Mouse (Mus musculus): ENCODE results near the gene Hand2.

Hand2 gene

GRCm38 (mm10) chr8:57342386-57343090, 21.8 kb downstream of the Hand2 start:
- DNase-seq (ENCODE audit: low spot score): no peak

- no peak for DNase-seq (ENCODE audit: low spot score)
Measured at GRCm38 (mm10) chr8:57343731-57344315, 23.0 kb downstream of the Hand2 start.

- DNase-seq (ENCODE audit: low spot score): no peak
Measured at GRCm38 (mm10) chr8:57344956-57345870, 24.4 kb downstream of the Hand2 start.

GRCm38 (mm10) chr8:57346371-57346770, 25.6 kb downstream of the Hand2 start:
- no peak for DNase-seq (ENCODE audit: low spot score)

- no peak for DNase-seq (ENCODE audit: low spot score)
Measured at GRCm38 (mm10) chr8:57347141-57347540, 26.4 kb downstream of the Hand2 start.

GRCm38 (mm10) chr8:57348251-57348650, 27.5 kb downstream of the Hand2 start:
- DNase-seq (ENCODE audit: low spot score): no peak

GRCm38 (mm10) chr8:57348866-57349520, 28.2 kb downstream of the Hand2 start:
- DNase-seq (ENCODE audit: low spot score): no peak

GRCm38 (mm10) chr8:57351861-57352260, 31.1 kb downstream of the Hand2 start:
- no peak for DNase-seq (ENCODE audit: low spot score)

- DNase-seq (ENCODE audit: low spot score): no peak
Measured at GRCm38 (mm10) chr8:57353346-57354305, 32.8 kb downstream of the Hand2 start.

- DNase-seq (ENCODE audit: low spot score): no peak
Measured at GRCm38 (mm10) chr8:57354876-57355275, 34.1 kb downstream of the Hand2 start.

GRCm38 (mm10) chr8:57356529-57357325, 35.9 kb downstream of the Hand2 start:
- no peak for DNase-seq (ENCODE audit: low spot score)

- no peak for DNase-seq (ENCODE audit: low spot score)
Measured at GRCm38 (mm10) chr8:57360493-57360892, 39.7 kb downstream of the Hand2 start.

- no peak for DNase-seq (ENCODE audit: low spot score)
Measured at GRCm38 (mm10) chr8:57361003-57361805, 40.4 kb downstream of the Hand2 start.

GRCm38 (mm10) chr8:57362881-57363280, 42.1 kb downstream of the Hand2 start:
- DNase-seq (ENCODE audit: low spot score): no peak

- no peak for DNase-seq (ENCODE audit: low spot score)
Measured at GRCm38 (mm10) chr8:57374044-57374443, 53.3 kb downstream of the Hand2 start.

All from T-cell, adult 2 months (primary cell).